Mouse (Mus musculus) megakaryocyte, embryonic 14.5 days (primary cell): ENCODE measurements at regions not wholly inside any gene's neighbourhood (a gene's known extent, or its start where the extent isn't known, plus 50 kb on each side); places are given as distances from the start of the nearest gene placed in this dataset.

ENCODE experiments used
- H3K27me3 ChIP-seq: replicated peaks from 2 replicates; pipeline ENCODE3; 2012; ENCODE audit warnings: inconsistent platforms
- H3K36me3 ChIP-seq: replicated peaks from 2 replicates; pipeline ENCODE3; 2012; ENCODE audit warnings: low read length, inconsistent platforms, mixed read lengths
- H3K4me1 ChIP-seq: 2 replicates; pipeline ENCODE4 v1.6.1; 2012; ENCODE audit warnings: inconsistent platforms
- H3K4me3 ChIP-seq: replicated peaks from 2 replicates; pipeline ENCODE3; 2012; ENCODE audit warnings: moderate library complexity, mild to moderate bottlenecking, inconsistent platforms
- H3K9me3 ChIP-seq: 2 replicates; pipeline ENCODE4 v1.6.1; 2012; ENCODE audit warnings: inconsistent platforms
- FLI1 ChIP-seq: IDR thresholded peaks from 2 replicates; pipeline ENCODE4 v1.6.1; 2012; ENCODE audit warnings: low read length, inconsistent platforms, mixed read lengths
- GATA1 ChIP-seq: IDR thresholded peaks from 3 replicates; pipeline ENCODE4 v1.6.1; 2012; ENCODE audit warnings: mixed read lengths, low read length, inconsistent platforms, borderline replicate concordance

DNA sequence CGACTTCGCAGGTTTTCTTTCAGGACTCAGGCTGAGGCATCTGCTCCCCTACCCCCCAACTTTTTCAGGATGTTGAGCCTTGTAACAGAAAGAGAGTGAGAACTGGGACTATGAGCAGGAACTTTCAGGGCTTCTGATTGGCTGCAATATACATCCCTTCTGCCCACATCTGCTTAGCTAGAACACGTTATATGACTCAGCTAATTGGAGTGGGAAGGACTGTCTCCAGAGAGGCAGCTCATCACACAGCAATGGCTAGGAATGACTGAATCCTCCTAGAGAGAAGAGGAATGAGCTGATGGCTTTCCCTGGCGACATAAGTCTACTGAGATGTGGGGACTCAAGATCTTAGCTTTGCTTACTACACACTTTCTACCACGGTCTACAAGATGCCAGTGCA is 208.8 kb downstream of the Pdcd6ip start:
- no peak overlapping the region for H3K4me3 ChIP-seq
- 0 out of 2 replicates have a peak, but pooled peaks cover 4% of the 10 kb centered on the region for H3K9me3 ChIP-seq
- no peaks in the 10 kb centered on the region for H3K4me1 ChIP-seq
- TF ChIP-seq GATA1 (no peak), FLI1 (no peak)
- H3K27me3 ChIP-seq: no peaks in the 10 kb centered on the region
- H3K36me3 ChIP-seq: no peaks in the 10 kb centered on the region

DNA sequence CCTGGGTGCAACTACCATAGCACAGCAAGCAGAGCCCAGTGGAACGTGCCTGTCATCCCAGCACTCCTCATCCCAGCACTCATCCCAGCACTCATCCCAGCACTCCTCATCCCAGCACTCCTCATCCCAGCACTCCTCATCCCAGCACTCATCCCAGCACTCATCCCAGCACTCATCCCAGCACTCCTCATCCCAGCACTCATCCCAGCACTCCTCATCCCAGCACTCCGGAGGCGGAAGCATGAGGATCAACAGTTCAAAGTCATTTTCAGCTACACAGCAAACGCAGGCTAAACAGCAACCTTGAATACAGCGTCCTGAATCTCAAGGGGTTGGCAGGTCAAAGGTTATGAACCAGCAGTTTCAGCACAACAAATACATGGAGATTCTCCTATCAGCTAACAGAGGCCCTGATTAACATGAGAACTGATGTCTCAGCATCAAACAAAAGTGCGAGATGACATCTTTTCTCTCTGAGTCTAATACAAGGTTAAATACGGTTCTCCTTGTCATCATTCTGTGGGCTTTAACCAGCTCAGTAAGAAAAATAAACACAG is 211.8 kb downstream of the Pdcd6ip start:
- TF ChIP-seq GATA1: no peak
- TF ChIP-seq FLI1: no peak
- Histone ChIP-seq H3K9me3 (0 out of 2 replicates have a peak, but pooled peaks cover 4% of the 10 kb centered on the region), H3K4me3 (peak overlapping the region; percentile 8), H3K36me3 (no peaks in the 10 kb centered on the region), H3K4me1 (no peaks in the 10 kb centered on the region), H3K27me3 (no peaks in the 10 kb centered on the region)

DNA sequence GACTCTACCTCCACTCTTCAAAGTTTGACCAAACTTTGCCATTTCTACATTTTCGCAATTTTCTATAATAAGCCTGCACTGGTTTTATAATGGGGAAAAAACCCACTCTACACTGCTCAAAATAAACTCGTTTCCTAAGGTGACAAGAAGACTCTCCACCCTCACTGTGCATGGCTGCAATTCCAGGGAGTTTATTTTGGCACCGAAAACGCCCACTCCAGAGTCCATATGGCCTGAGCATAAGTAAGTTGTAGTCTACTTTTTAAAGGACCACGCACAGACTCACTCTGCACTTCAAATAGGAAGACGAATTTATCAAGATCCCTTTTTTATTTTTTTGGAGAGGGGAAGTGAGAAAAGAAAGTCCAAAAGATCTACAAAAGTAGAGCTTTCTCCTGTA is 219.4 kb downstream of the Pdcd6ip start:
- no peaks in the 10 kb centered on the region for H3K36me3 ChIP-seq
- no peaks in the 10 kb centered on the region for H3K4me1 ChIP-seq
- H3K4me3 ChIP-seq: no peak overlapping the region
- TF ChIP-seq GATA1 (no peak), FLI1 (no peak)
- peaks cover 6% of the 10 kb centered on the region; the same call in 1 of the 2 replicates for H3K9me3 ChIP-seq
- no peaks in the 10 kb centered on the region for H3K27me3 ChIP-seq

DNA sequence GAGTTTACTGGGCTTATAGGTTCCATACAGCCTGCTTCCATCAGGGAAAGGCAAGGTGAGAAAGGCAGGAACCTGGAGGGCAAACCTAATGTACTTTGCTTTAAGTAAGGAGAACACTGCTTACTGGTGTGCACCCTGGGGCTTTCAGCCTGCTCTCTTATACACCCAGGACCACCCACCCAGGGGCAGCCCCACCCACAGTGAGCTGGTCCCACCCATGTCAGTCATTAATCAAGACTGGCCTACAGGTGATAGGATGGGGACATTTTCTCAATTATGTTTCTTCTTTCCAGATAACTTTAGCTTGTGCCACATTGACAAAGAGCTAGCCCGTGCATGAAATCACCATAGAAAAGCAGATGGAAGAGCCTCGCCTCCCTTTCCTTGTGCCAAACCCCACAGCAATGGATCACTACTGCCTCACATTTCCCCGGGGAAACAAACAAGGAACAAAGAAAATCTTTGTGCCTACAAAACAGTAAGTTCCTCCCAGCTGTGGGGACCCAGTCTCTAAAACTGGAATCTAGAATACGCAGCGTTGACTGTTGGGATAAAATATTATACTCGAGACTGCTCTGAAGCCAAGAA is 221.5 kb downstream of the Pdcd6ip start:
- H3K4me3 ChIP-seq: no peak overlapping the region
- TF ChIP-seq FLI1 (no peak), GATA1 (no peak)
- H3K27me3 ChIP-seq: no peaks in the 10 kb centered on the region
- H3K4me1 ChIP-seq: no peaks in the 10 kb centered on the region
- H3K36me3 ChIP-seq: no peaks in the 10 kb centered on the region
- peaks cover 7% of the 10 kb centered on the region; the same call in 1 of the 2 replicates for H3K9me3 ChIP-seq

DNA sequence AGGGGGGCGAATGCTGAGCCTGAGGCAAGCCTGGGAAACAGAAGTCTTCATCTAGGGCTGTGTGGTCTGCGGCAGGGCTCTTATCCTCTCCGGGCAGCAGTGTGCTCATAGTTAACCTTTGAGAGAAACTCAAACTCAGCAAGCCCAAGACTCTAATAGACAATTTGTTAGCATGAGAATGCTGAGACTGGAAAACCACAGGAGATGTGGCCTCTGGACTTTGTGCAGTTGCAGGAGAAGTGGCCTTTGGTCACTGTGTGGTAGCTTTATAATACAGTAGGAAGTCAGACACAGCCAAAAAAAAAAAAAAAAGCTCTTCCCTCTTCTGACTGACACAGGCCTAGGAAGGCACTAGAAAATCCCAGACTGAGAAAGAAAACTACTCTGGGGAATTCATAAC is 228.2 kb downstream of the Pdcd6ip start:
- no peaks in the 10 kb centered on the region for H3K36me3 ChIP-seq
- TF ChIP-seq GATA1 (no peak), FLI1 (no peak)
- peaks cover 34% of the 10 kb centered on the region for H3K9me3 ChIP-seq
- H3K27me3 ChIP-seq: no peaks in the 10 kb centered on the region
- no peak overlapping the region for H3K4me3 ChIP-seq
- H3K4me1 ChIP-seq: no peaks in the 10 kb centered on the region

DNA sequence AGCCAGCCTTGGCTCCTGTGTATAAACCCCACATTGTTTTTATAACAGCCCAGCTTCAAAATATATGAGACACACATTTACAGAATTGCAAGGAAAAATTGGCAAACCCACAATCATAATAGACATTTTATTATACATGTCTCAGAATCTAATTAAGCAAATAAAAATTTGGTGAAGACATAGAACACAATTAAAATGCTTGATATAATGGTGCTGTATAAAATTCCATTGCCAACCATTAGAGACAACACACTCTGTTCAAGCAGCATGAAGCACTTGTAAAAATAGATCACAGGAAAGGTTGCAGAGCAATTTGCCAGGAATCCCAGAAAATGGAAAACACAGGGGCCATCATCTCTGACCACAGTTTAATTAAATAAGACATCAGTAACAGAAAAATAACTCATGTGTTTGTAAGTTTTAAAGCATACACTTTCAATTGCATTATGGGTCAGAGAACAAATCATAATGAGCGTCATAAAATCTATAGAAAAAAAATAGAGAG is 229.2 kb downstream of the Pdcd6ip start:
- TF ChIP-seq FLI1 (no peak), GATA1 (no peak)

DNA sequence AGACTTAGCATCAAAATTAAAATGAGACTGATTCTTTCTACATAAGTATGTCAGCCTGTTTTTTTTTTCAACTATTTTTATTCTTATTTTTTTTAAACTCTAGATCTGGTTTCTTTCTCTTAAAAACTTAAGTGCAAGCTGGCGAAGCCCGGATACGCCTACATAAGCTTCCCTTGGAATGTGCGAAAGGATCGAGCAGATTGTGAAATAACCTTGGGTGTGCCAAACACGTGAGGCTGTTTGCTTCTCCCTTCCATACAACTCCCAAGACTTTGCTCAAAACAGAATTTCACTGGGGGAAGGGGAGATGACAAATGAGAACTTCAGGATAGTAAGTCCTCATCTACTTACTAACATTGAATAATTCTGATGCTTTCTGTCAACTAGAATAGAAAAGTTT is 236.3 kb downstream of the Pdcd6ip start:
- Histone ChIP-seq H3K4me3 (no peak overlapping the region), H3K4me1 (no peaks in the 10 kb centered on the region), H3K9me3 (peaks cover 13% of the 10 kb centered on the region), H3K36me3 (no peaks in the 10 kb centered on the region), H3K27me3 (no peaks in the 10 kb centered on the region)
- TF ChIP-seq FLI1 (no peak), GATA1 (no peak)

More for the DNA sequence above, 229.2 kb downstream of the Pdcd6ip start:
- H3K4me1 ChIP-seq: no peaks in the 10 kb centered on the region
- peaks cover 30% of the 10 kb centered on the region for H3K9me3 ChIP-seq
- no peak overlapping the region for H3K4me3 ChIP-seq
- H3K36me3 ChIP-seq: no peaks in the 10 kb centered on the region
- no peaks in the 10 kb centered on the region for H3K27me3 ChIP-seq

DNA sequence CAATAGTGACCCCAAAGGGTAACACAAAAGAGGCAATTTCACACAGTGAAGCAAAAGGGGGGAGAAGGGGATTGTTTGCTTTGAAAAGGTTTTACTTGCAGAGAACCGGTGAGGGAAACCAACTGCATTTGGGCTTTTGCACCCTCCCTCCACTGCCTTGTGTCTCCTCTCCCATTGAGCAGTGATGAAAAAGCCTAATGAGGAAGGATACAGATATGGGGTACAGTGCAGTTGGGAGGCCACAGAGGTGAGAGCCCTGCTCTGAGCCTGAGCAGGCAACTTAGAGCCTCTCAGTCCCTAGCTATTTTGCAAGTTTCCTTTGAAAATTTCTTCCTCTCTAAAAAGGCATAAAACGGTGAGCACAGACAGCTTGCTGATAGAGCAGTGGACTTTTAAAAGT is 245.2 kb downstream of the Pdcd6ip start:
- H3K27me3 ChIP-seq: no peaks in the 10 kb centered on the region
- TF ChIP-seq GATA1: no peak
- no peak for TF ChIP-seq FLI1
- H3K36me3 ChIP-seq: no peaks in the 10 kb centered on the region
- peaks cover 32% of the 10 kb centered on the region for H3K9me3 ChIP-seq
- H3K4me3 ChIP-seq: no peak overlapping the region
- H3K4me1 ChIP-seq: no peaks in the 10 kb centered on the region

DNA sequence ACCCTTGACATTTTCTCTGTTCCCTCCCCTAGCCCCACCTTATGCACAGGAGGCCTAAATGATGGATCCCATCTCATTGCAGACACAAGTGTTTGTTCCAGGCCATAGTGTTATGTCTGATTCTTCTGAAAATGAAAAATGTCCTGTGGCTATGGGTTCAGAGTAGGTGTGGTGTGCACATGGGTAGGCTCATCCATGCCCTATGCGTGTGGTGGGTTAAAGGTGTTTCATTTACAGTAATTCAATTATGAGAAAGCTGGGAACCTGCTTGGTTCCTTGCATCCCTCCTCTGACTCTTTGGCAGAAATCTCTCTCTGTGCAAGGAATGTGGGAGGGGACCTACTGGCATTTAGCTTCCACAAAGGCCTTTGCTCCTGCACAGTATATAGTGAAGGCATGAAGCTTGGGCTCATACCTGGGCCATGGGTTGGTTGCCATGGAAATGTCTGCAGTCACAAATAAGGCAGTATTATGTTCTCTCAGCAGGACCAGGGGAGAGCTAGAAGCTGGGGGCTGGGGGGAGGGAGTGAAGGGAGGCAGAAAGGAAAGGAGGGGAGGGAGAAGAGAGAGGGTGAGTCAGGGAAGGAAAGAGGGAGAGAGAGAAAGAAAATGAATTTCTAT is 245.7 kb downstream of the Pdcd6ip start:
- Histone ChIP-seq H3K9me3 (peaks cover 32% of the 10 kb centered on the region), H3K36me3 (no peaks in the 10 kb centered on the region), H3K4me1 (no peaks in the 10 kb centered on the region), H3K27me3 (no peaks in the 10 kb centered on the region), H3K4me3 (no peak overlapping the region)
- no peak for TF ChIP-seq GATA1
- no peak for TF ChIP-seq FLI1

DNA sequence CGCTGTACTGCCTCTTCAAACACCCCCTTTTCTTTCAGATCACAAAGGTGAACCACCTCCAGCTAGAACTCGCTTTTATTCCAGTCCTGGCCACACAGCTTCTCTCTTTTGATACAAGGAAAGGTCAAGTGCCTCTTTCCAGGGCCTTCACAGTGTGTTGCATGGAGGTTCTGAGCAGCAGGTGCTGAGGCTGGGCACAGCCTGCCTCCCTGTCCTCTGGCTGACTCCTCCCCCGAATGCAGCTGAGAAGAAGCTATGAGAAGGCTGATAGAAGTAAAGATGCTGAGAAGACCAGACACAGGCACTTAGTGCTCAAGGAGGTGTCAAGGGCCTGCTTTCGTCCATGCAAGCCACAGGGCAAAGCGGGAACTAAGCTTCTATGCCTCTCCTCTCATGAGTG is 248.2 kb downstream of the Pdcd6ip start:
- Histone ChIP-seq H3K4me1 (no peaks in the 10 kb centered on the region), H3K27me3 (no peaks in the 10 kb centered on the region), H3K36me3 (no peaks in the 10 kb centered on the region), H3K4me3 (no peak overlapping the region), H3K9me3 (peaks cover 39% of the 10 kb centered on the region)
- no peak for TF ChIP-seq FLI1
- no peak for TF ChIP-seq GATA1
